Mouse (Mus musculus) brain, embryonic 14.5 days (tissue): ENCODE results near the gene Fanca.

ENCODE experiments used
- CTCF ChIP-seq: fragments of 200-500 bp; IDR thresholded peaks from 2 replicates; pipeline ENCODE4 v1.5.1; 2012; ENCODE audit warnings: inconsistent platforms, mild to moderate bottlenecking, moderate library complexity, borderline replicate concordance; ENCODE audit not compliant: insufficient read depth, insufficient read length; ENCODE audit errors: extremely low read depth
- POLR2A ChIP-seq: fragments of 200-500 bp; IDR thresholded peaks from 2 replicates; pipeline ENCODE4 v1.6.1; 2012; ENCODE audit warnings: mild to moderate bottlenecking, inconsistent platforms, borderline replicate concordance; ENCODE audit not compliant: poor library complexity, insufficient read depth, insufficient read length, severe bottlenecking; ENCODE audit errors: extremely low read depth

DNA sequence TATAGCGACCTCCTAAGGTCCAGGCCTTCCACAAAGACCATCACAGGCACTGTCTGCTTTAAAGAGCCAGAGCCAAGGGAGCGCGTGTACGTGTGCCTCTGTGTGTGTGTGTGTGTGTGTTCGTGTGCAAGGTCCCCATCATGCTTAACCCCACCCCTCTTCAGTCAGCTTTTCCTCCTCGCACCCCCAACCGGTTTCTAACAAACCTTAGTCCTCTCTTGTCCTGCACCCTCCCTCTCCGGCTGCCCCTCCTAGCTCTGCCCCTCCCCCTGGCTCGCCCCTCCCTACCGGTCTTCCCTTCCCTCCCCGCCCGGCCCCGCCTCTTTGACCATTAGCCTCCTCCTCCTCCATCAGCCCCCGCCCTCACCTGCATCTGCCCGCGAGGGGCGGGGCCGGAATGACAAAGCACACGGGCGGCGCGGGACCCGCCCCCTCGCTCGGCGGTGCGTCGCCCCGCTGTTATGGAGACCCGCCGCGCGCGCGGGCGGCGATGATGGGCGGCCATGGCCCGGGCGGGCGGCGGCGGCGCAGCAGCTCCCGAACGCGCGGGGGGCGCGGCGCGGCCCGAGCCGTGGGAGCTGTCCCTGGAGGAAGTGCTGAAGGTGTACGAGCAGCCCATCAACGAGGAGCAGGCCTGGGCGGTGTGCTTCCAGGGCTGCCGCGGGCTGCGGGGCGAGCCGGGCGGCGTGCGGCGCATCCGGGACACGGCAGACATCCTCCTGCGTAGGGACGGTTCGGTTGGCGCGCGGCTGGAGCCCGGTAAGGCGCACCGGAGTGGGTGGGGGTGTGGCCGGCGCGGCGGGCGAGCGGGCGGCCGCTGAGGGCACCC, 14.1 kb upstream of the Fanca start, which contains the start of gene Spire2:
- TF ChIP-seq CTCF: no peak
- TF ChIP-seq POLR2A: peak; percentile 71
